Mouse (Mus musculus) stomach, postnatal 0 days (tissue): Measurements from ENCODE around the gene Vax1. TPM values are rescaled to one million over a fixed set of nuclear protein-coding genes. Genes with fewer than 3 reads are reported as not detected.

ENCODE experiments used
- ATAC-seq: fragments of 200-750 bp; cut with Nextera tagmentation; 2 replicates; pipeline ENCODE4 v1.8.0; 2017; ENCODE audit not compliant: low FRiP score, low TSS enrichment
- DNase-seq: peaks from one replicate; pipeline ENCODE4 v3.0.0-alpha.2; 2016; ENCODE audit warnings: low spot score
- H3K27ac ChIP-seq: fragments of 300-500 bp; sonication (generic); replicated peaks from 2 replicates; pipeline ENCODE4 v1.5.1; 2014; ENCODE audit warnings: mild to moderate bottlenecking, control low read depth
- H3K27me3 ChIP-seq: fragments of 300-500 bp; sonication (generic); 2 replicates; pipeline ENCODE4 v1.6.1; 2014; ENCODE audit warnings: low read length; ENCODE audit not compliant: control insufficient read depth, insufficient read depth
- H3K36me3 ChIP-seq: fragments of 300-500 bp; sonication (generic); 2 replicates; pipeline ENCODE4 v1.6.1; 2014; ENCODE audit warnings: low read length, mixed read lengths; ENCODE audit not compliant: control insufficient read depth, insufficient read depth
- H3K4me1 ChIP-seq: fragments of 300-500 bp; sonication (generic); replicated peaks from 2 replicates; pipeline ENCODE4 v1.6.1; 2014; ENCODE audit warnings: antibody characterized with exemption; ENCODE audit not compliant: control insufficient read depth, insufficient read depth
- H3K4me2 ChIP-seq: fragments of 300-500 bp; sonication (generic); replicated peaks from 2 replicates; pipeline ENCODE4 v1.6.1; 2014; ENCODE audit warnings: low read depth, mild to moderate bottlenecking, control low read depth, moderate library complexity
- H3K4me3 ChIP-seq: fragments of 300-500 bp; sonication (generic); 2 replicates; pipeline ENCODE4 v1.5.1; 2014; ENCODE audit warnings: low read depth, low read length, control low read depth
- H3K9ac ChIP-seq: fragments of 300-500 bp; sonication (generic); 2 replicates; pipeline ENCODE4 v1.6.1; 2014; ENCODE audit warnings: mild to moderate bottlenecking, low read length, control low read depth, mixed read lengths
- H3K9me3 ChIP-seq: fragments of 300-500 bp; sonication (generic); 2 replicates; pipeline ENCODE4 v1.6.1; 2016; ENCODE audit warnings: low read length; ENCODE audit not compliant: control insufficient read depth
- CTCF ChIP-seq: IDR thresholded peaks from 2 replicates; pipeline ENCODE4 v1.5.1; 2016; ENCODE audit warnings: antibody characterized with exemption, low read depth, mild to moderate bottlenecking, moderate library complexity
- EP300 ChIP-seq: optimal IDR thresholded peaks from 2 replicates; pipeline ENCODE3; 2016; ENCODE audit warnings: antibody characterized with exemption
- WGBS: fragments of 180-500 bp; shearing (Covaris S2); extraction: QIAGEN DNeasy Blood & Tissue Kit; methylation state at CpG from one replicate; pipeline ENCODE4 v1.1.7; 2014; 5-methylcytosine and 5-hydroxymethylcytosine counted together
- polyA plus RNA-seq: library from polyadenylated mRNA; unstranded; fragments of >200 nt; fragmentation: Nextera tagmentation; extraction: Ambion mirVana; gene quantifications from 2 replicates; pipeline ENCODE4 v1.2.1, GENCODE M21; 2015

Gene Vax1
- polyA plus RNA-seq, 1 experiment from 2014 or later, result not detected

- Histone ChIP-seq H3K4me1 (no peaks in the 10 kb centered on the region), H3K36me3 (no peaks in the 10 kb centered on the region), H3K27ac (no peak overlapping the region), H3K9ac (no peak overlapping the region), H3K4me2 (no peak overlapping the region), H3K27me3 (peaks cover 21% of the 10 kb centered on the region), H3K9me3 (no peaks in the 10 kb centered on the region), H3K4me3 (no peak overlapping the region)
- ATAC-seq, result no peak
- WGBS, result 3% methylated on average over 8 of the region's 8 CpGs
- no peak for DNase-seq
- TF ChIP-seq CTCF (no peak), EP300 (no peak)
These were observed 20.7 kb upstream of the Vax1 start for GRCm38 (mm10) chr19:59190431-59191122.

- Histone ChIP-seq H3K4me3 (no peak overlapping the region), H3K27me3 (peaks cover 16% of the 10 kb centered on the region), H3K36me3 (no peaks in the 10 kb centered on the region), H3K4me1 (no peaks in the 10 kb centered on the region), H3K9ac (no peak overlapping the region), H3K27ac (no peak overlapping the region), H3K4me2 (no peak overlapping the region), H3K9me3 (no peaks in the 10 kb centered on the region)
- TF ChIP-seq CTCF, result no peak
- no peak for TF ChIP-seq EP300
- ATAC-seq (no peak), DNase-seq (no peak)
- WGBS, result 24% methylated on average over 4 of the region's 4 CpGs
These were observed 19.1 kb upstream of the Vax1 start for GRCm38 (mm10) chr19:59188981-59189380.

GRCm38 (mm10) chr19:59184000-59184399, 14.1 kb upstream of the Vax1 start:
- Histone ChIP-seq H3K4me2 (no peak overlapping the region), H3K27me3 (peaks cover 3% of the 10 kb centered on the region; the same call in 1 of the 2 replicates), H3K4me3 (no peak overlapping the region), H3K4me1 (no peaks in the 10 kb centered on the region), H3K27ac (no peak overlapping the region), H3K9ac (no peak overlapping the region), H3K36me3 (no peaks in the 10 kb centered on the region), H3K9me3 (no peaks in the 10 kb centered on the region)
- DNase-seq (no peak), ATAC-seq (no peak)
- WGBS, result 33% methylated on average over 3 of the region's 3 CpGs
- TF ChIP-seq CTCF, result no peak
- TF ChIP-seq EP300, result no peak

- H3K4me1 ChIP-seq, result no peaks in the 10 kb centered on the region
- H3K9ac ChIP-seq, result no peak overlapping the region
- no peak overlapping the region for H3K27ac ChIP-seq
- TF ChIP-seq EP300 (no peak), CTCF (no peak)
- ATAC-seq (no peak), DNase-seq (no peak)
- WGBS, result 16% methylated on average over 6 of the region's 6 CpGs
- no peaks in the 10 kb centered on the region for H3K9me3 ChIP-seq
- H3K4me3 ChIP-seq, result no peak overlapping the region
- peaks cover 21% of the 10 kb centered on the region; the same call in 1 of the 2 replicates for H3K27me3 ChIP-seq
- H3K36me3 ChIP-seq, result no peaks in the 10 kb centered on the region
- no peak overlapping the region for H3K4me2 ChIP-seq
These were observed 3.6 kb upstream of the Vax1 start for GRCm38 (mm10) chr19:59173341-59174015.

- peaks cover 24% of the 10 kb centered on the region; the same call in 1 of the 2 replicates for H3K27me3 ChIP-seq
- H3K36me3 ChIP-seq, result no peaks in the 10 kb centered on the region
- no peak overlapping the region for H3K4me3 ChIP-seq
- H3K9me3 ChIP-seq, result no peaks in the 10 kb centered on the region
- no peak overlapping the region for H3K4me2 ChIP-seq
- no peak overlapping the region for H3K27ac ChIP-seq
- H3K4me1 ChIP-seq, result no peaks in the 10 kb centered on the region
- TF ChIP-seq EP300, result no peak
- TF ChIP-seq CTCF, result no peak
- 7% methylated on average over 3 of the region's 3 CpGs for WGBS
- H3K9ac ChIP-seq, result no peak overlapping the region
- DNase-seq (no peak), ATAC-seq (no peak)
These were observed 2.9 kb upstream of the Vax1 start for GRCm38 (mm10) chr19:59172781-59173180.

GRCm38 (mm10) chr19:59171871-59172245, 2.0 kb upstream of the Vax1 start:
- DNase-seq, result no peak
- Histone ChIP-seq H3K27ac (no peak overlapping the region), H3K36me3 (no peaks in the 10 kb centered on the region), H3K9ac (no peak overlapping the region), H3K27me3 (peaks cover 24% of the 10 kb centered on the region; the same call in 1 of the 2 replicates), H3K4me3 (no peak overlapping the region), H3K9me3 (no peaks in the 10 kb centered on the region), H3K4me2 (no peak overlapping the region), H3K4me1 (no peaks in the 10 kb centered on the region)
- ATAC-seq, result no peak
- 2% methylated on average over 19 of the region's 19 CpGs for WGBS
- TF ChIP-seq CTCF (no peak), EP300 (no peak)
